Mouse (Mus musculus): ENCODE data around the gene Gm12800.
"Not testable (repeated sequence)": the region's sequence is repeated elsewhere in the genome, so short reads cannot be mapped to it uniquely, and the experiment has no call there.

Gm12800 gene

DNA sequence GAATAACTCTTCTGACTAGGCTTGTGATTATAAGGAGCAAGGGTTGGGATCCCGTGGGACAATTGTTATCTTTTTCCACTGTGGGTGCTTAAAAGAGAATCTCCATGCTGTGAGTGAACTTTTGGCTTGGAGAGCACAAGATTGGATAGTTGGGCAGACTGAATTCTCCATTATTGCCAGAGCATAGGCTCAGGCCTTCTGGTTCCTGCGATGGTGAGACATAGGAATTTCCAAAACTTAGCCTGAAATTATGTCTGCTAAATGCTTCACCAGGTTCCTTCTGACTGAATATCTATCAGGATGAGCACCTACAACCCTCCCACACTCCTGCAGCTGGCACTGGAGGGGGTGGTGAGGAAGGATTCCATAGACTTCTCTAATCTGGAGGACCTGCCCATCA is at the start of gene Gm12800:
Gene Gm12800, plus strand, starts transcription at position 301 of the 400 bp plus-strand sequence.
- DNase-seq (ENCODE audit: low spot score in 2 of 2): not testable (repeated sequence)

DNA sequence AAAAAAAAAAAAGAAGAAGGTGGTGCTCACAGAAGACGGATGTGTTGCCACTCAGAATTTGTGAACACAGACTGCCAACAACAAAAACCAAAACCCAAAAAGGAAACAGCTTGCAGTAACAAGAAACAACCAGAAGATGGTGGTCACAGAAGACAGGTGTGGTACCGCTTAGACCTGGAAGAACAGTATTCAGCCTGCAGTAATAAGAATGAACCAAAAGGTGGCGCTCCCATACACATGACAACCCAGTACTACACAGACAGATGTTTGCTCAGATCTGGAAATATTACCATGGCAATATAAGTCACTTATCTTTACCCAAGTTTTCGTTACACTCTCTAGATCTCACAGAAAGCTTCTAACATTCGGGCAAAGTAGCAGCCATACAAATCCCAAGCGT is 48.0 kb upstream of the Gm12800 start:
- no peak for DNase-seq (ENCODE audit: low spot score in 2 of 2)

DNA sequence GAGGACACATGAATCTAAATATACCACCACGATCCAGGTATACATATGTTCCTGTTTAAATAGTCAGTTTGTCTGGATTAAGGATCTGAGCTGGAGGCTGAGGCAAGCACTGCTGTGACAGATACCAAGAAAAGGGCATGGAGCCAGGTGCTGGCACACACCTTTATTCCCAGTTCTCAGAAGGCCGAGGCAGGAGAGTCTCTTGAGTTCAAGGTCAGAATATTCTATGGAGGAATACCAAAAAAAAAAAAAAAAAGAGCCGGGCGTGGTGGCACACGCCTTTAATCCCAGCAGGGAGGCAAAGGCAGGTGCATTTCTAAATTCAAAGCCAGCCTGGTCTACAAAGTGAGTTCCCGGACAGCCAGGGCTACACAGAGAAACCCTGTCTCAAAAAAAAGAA is 46.6 kb upstream of the Gm12800 start:
- no peak for DNase-seq (ENCODE audit: low spot score in 2 of 2)

- not testable (repeated sequence) for DNase-seq (ENCODE audit: low spot score in 2 of 2)
These were observed 36.9 kb upstream of the Gm12800 start for GRCm38 (mm10) chr4:101872031-101872430.

DNA sequence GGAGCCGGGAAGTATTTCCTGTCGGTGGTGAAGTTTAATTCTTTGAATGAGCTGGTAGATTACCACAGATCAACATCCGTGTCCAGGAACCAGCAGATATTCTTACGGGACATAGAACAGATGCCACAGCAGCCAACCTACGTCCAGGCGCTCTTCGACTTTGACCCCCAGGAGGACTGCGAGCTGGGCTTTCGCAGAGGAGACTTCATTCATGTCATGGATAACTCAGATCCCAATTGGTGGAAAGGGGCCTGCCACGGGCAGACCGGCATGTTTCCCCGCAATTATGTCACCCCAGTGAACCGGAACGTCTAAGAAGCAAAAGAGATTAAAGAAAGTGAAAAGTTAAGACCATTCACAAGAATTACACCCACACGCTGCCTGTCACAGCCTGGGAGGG is 33.2 kb upstream of the Gm12800 start:
- DNase-seq (ENCODE audit: low spot score in 2 of 2): not testable (repeated sequence)

GRCm38 (mm10) chr4:101883641-101884040 is 25.3 kb upstream of the Gm12800 start:
- no peak for DNase-seq (ENCODE audit: low spot score in 2 of 2)

GRCm38 (mm10) chr4:101889377-101889776 is 19.5 kb upstream of the Gm12800 start:
- DNase-seq (ENCODE audit: low spot score in 2 of 2): no peak

DNA sequence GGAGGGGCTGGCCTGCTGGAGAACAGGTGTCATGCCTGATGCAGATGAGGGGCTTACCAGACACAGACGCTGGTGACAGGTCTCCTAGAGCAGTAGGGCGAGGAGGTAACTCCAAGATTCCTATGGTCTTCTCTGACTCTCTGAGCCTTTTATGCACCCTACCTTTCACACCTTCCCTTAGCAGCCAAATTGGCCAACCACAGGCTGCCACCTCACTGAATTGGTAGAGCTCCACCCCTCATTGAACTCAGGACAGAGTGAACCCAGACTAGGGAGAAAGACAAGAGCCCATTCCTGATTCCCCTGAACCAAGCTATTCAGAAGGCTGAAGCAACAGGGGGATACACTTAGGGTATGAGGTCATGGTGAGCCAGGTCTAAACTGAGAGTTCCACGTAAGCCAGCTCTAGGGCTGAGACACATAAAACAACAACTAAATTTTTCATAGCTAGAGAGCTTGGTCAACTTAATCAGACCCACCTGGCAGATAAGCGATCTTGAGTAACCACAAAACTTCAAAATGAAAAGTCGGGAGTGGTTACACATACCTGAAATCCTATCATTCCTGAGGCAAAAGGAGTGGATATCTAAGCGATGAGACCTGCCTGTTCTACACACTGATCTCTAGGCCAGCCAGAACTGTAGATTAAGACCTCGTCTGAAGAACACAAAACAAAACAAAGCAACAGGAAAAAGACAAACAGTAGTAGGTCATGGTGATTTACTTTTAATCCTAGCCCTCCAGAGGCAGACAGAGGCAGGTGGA is 15.1 kb upstream of the Gm12800 start, which contains the start of gene C130073F10Rik:
Gene C130073F10Rik, minus strand, starts transcription at position 134 of the 765 bp plus-strand sequence.
- no peak for DNase-seq (ENCODE audit: low spot score in 2 of 2)

- not testable (repeated sequence) for DNase-seq (ENCODE audit: low spot score in 2 of 2)
These were observed 31.2 kb downstream of the Gm12800 start, which contains the start of gene Gm12794 for GRCm38 (mm10) chr4:101940107-101940506. Gene Gm12794 (plus strand): TSS chr4:101940407.

Data from urinary bladder, postnatal 4 days (tissue).